Mouse (Mus musculus) hindbrain, postnatal 0 days (tissue): ENCODE measurements around the gene Nupr1. TPM values are rescaled to one million over a fixed set of nuclear protein-coding genes. Genes with fewer than 3 reads are reported as not detected.

Experiments
- ATAC-seq: fragments of 200-750 bp; cut with Nextera tagmentation; 2 replicates; pipeline ENCODE4 v1.8.0; 2017; ENCODE audit warnings: mild to moderate bottlenecking, moderate TSS enrichment, moderate library complexity
- DNase-seq: peaks from one replicate; pipeline ENCODE4 v3.0.0-alpha.2; 2015; ENCODE audit warnings: low spot score
- H3K27ac ChIP-seq: fragments of 300-500 bp; sonication (generic); 2 replicates; pipeline ENCODE4 v1.5.1; 2014; ENCODE audit warnings: mild to moderate bottlenecking
- H3K27me3 ChIP-seq: fragments of 300-500 bp; sonication (generic); 2 replicates; pipeline ENCODE4 v1.6.1; 2014; ENCODE audit warnings: low read length, mixed read lengths; ENCODE audit not compliant: insufficient read depth
- H3K36me3 ChIP-seq: fragments of 300-500 bp; sonication (generic); 2 replicates; pipeline ENCODE4 v1.6.1; 2014; ENCODE audit warnings: low read length, mixed read lengths; ENCODE audit not compliant: insufficient read depth
- H3K4me1 ChIP-seq: fragments of 300-500 bp; sonication (generic); 2 replicates; pipeline ENCODE4 v1.6.1; 2014; ENCODE audit warnings: antibody characterized with exemption, low read length, mixed read lengths; ENCODE audit not compliant: insufficient read depth
- H3K4me2 ChIP-seq: fragments of 300-500 bp; sonication (generic); 2 replicates; pipeline ENCODE4 v1.6.1; 2014; ENCODE audit warnings: low read depth, mild to moderate bottlenecking, low read length, moderate library complexity, mixed read lengths
- H3K4me3 ChIP-seq: fragments of 300-500 bp; sonication (generic); 2 replicates; pipeline ENCODE4 v1.5.1; 2014; ENCODE audit warnings: low read length
- H3K9ac ChIP-seq: fragments of 300-500 bp; sonication (generic); replicated peaks from 2 replicates; pipeline ENCODE4 v1.6.1; 2014; ENCODE audit warnings: mild to moderate bottlenecking, low read length, moderate library complexity, mixed read lengths
- H3K9me3 ChIP-seq: fragments of 300-500 bp; sonication (generic); 2 replicates; pipeline ENCODE4 v1.6.1; 2016; ENCODE audit warnings: low read length, mixed read lengths
- CTCF ChIP-seq: IDR thresholded peaks from 2 replicates; pipeline ENCODE4 v1.5.1; 2016; ENCODE audit warnings: antibody characterized with exemption, control low read depth, low read depth
- WGBS: fragments of 180-500 bp; shearing (Covaris S2); extraction: QIAGEN DNeasy Blood & Tissue Kit; methylation state at CpG from one replicate; pipeline ENCODE4 v1.1.7; 2014; 5-methylcytosine and 5-hydroxymethylcytosine counted together
- polyA plus RNA-seq: library from polyadenylated mRNA; unstranded; fragments of >200 nt; fragmentation: Nextera tagmentation; extraction: Ambion mirVana; gene quantifications from 2 replicates; pipeline ENCODE4 v1.2.1, GENCODE M21; 2015
- total RNA-seq: library from RNA; depleted of rRNA; stranded (reverse); fragments of >200 nt; gene quantifications from 2 replicates; pipeline ENCODE4 v1.2.3, GENCODE M21; 2014

Gene Nupr1
- total and polyA plus RNA-seq, 2 experiments from 2014 or later = 5.9 to 19.1 TPM

- no peaks in the 10 kb centered on the region for H3K9me3 ChIP-seq
- no peak for DNase-seq
- no peak overlapping the region for H3K9ac ChIP-seq
- H3K27ac ChIP-seq = no peak overlapping the region
- H3K27me3 ChIP-seq = no peaks in the 10 kb centered on the region
- H3K4me1 ChIP-seq = no peaks in the 10 kb centered on the region
- H3K4me2 ChIP-seq = no peak overlapping the region
- no peak for ATAC-seq
- WGBS = 79% methylated on average over 10 of the region's 10 CpGs
- no peak overlapping the region for H3K4me3 ChIP-seq
- no peak for TF ChIP-seq CTCF
- no peaks in the 10 kb centered on the region for H3K36me3 ChIP-seq
Measured at GRCm38 (mm10) chr7:126619559-126620275, 10.9 kb downstream of the Nupr1 start.

GRCm38 (mm10) chr7:126616707-126617106, 14.0 kb downstream of the Nupr1 start:
- H3K4me1 ChIP-seq = no peaks in the 10 kb centered on the region
- no peak overlapping the region for H3K27ac ChIP-seq
- WGBS = 78% methylated on average over 3 of the region's 3 CpGs
- TF ChIP-seq CTCF = no peak
- no peak overlapping the region for H3K9ac ChIP-seq
- ATAC-seq (no peak), DNase-seq (no peak)
- H3K27me3 ChIP-seq = no peaks in the 10 kb centered on the region
- no peak overlapping the region for H3K4me2 ChIP-seq
- no peaks in the 10 kb centered on the region for H3K36me3 ChIP-seq
- H3K4me3 ChIP-seq = no peak overlapping the region
- no peaks in the 10 kb centered on the region for H3K9me3 ChIP-seq

- H3K27ac ChIP-seq = no peak overlapping the region
- no peaks in the 10 kb centered on the region for H3K27me3 ChIP-seq
- TF ChIP-seq CTCF = no peak
- DNase-seq (no peak), ATAC-seq (no peak)
- H3K36me3 ChIP-seq = no peaks in the 10 kb centered on the region
- no peaks in the 10 kb centered on the region for H3K9me3 ChIP-seq
- 86% methylated on average over 3 of the region's 3 CpGs for WGBS
- H3K4me1 ChIP-seq = no peaks in the 10 kb centered on the region
- H3K4me3 ChIP-seq = no peak overlapping the region
- no peak overlapping the region for H3K4me2 ChIP-seq
- H3K9ac ChIP-seq = no peak overlapping the region
Measured at GRCm38 (mm10) chr7:126612736-126613135, 17.9 kb downstream of the Nupr1 start.

- Histone ChIP-seq H3K27me3 (no peaks in the 10 kb centered on the region), H3K9me3 (no peaks in the 10 kb centered on the region), H3K9ac (no peak overlapping the region), H3K27ac (no peak overlapping the region), H3K4me1 (no peaks in the 10 kb centered on the region), H3K4me2 (no peak overlapping the region), H3K36me3 (no peaks in the 10 kb centered on the region), H3K4me3 (no peak overlapping the region)
- no peak for TF ChIP-seq CTCF
- DNase-seq (no peak), ATAC-seq (no peak)
- WGBS = 84% methylated on average over 5 of the region's 5 CpGs
Measured at GRCm38 (mm10) chr7:126607796-126608195, 22.9 kb downstream of the Nupr1 start.

- ATAC-seq (no peak), DNase-seq (no peak)
- H3K9ac ChIP-seq = no peak overlapping the region
- H3K9me3 ChIP-seq = no peaks in the 10 kb centered on the region
- H3K27me3 ChIP-seq = no peaks in the 10 kb centered on the region
- H3K36me3 ChIP-seq = no peaks in the 10 kb centered on the region
- H3K27ac ChIP-seq = no peak overlapping the region
- H3K4me2 ChIP-seq = no peak overlapping the region
- no peak for TF ChIP-seq CTCF
- WGBS = 74% methylated on average over 3 of the region's 3 CpGs
- no peak overlapping the region for H3K4me3 ChIP-seq
- H3K4me1 ChIP-seq = no peaks in the 10 kb centered on the region
Measured at GRCm38 (mm10) chr7:126607064-126607463, 23.6 kb downstream of the Nupr1 start.

GRCm38 (mm10) chr7:126606611-126607010, 24.1 kb downstream of the Nupr1 start:
- Histone ChIP-seq H3K9ac (no peak overlapping the region), H3K27me3 (no peaks in the 10 kb centered on the region), H3K4me2 (no peak overlapping the region), H3K4me1 (no peaks in the 10 kb centered on the region), H3K27ac (no peak overlapping the region), H3K9me3 (no peaks in the 10 kb centered on the region), H3K36me3 (no peaks in the 10 kb centered on the region), H3K4me3 (no peak overlapping the region)
- 85% methylated on average over 5 of the region's 5 CpGs for WGBS
- DNase-seq = no peak
- no peak for TF ChIP-seq CTCF
- ATAC-seq = no peak

- DNase-seq (no peak), ATAC-seq (no peak)
- Histone ChIP-seq H3K4me3 (no peak overlapping the region), H3K36me3 (no peaks in the 10 kb centered on the region), H3K4me1 (no peaks in the 10 kb centered on the region), H3K9me3 (no peaks in the 10 kb centered on the region), H3K27ac (no peak overlapping the region), H3K27me3 (no peaks in the 10 kb centered on the region), H3K4me2 (no peak overlapping the region), H3K9ac (no peak overlapping the region)
- TF ChIP-seq CTCF = no peak
- 84% methylated on average over 3 of the region's 3 CpGs for WGBS
Measured at GRCm38 (mm10) chr7:126602650-126603049, 28.0 kb downstream of the Nupr1 start.
